Mouse (Mus musculus) cortical plate, adult 2 months (tissue): ENCODE data around the gene Nup214.

Experiments used
- CTCF ChIP-seq: fragments of 200-500 bp; IDR thresholded peaks from 2 replicates; pipeline ENCODE4 v1.5.1; 2011; ENCODE audit warnings: mild to moderate bottlenecking, control low read depth, low read length; ENCODE audit not compliant: insufficient read depth; ENCODE audit errors: extremely low read depth
- POLR2A ChIP-seq: fragments of 200-500 bp; IDR thresholded peaks from 2 replicates; pipeline ENCODE4 v1.6.1; 2011; ENCODE audit warnings: mild to moderate bottlenecking, low read length, control low read depth; ENCODE audit not compliant: insufficient read depth; ENCODE audit errors: extremely low read depth

DNA sequence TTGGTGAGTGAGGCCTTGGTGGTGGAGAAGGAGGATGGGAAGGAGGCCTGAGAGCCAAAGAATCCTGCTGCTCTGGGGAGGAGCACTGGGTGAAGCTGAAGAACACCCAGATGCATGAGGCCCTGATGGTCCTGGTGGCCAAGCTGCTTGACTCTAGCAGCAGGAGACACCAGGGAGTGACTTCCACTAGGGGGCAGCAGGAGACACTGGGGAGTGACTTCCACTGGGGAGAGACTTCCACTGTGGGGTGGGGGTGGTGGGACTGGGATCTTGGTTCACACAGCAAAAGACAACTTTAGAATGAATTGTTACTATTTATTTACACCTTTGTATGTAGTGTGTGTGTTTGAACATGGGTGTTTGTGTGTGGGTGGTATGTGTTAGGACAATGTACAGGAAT, 9.1 kb upstream of the Nup214 start:
- peak; percentile 37 for TF ChIP-seq CTCF
- no peak for TF ChIP-seq POLR2A
